Mouse (Mus musculus): ENCODE data around the gene Ddx17. TPM values are rescaled to one million over a fixed set of nuclear protein-coding genes. Genes with fewer than 3 reads are reported as not detected.
A peak's percentile ranks its signal among the peaks of the same experiment; 100 is the strongest.

The Ddx17 gene
- 76.5 and 77.2 TPM in 2 replicates for polyA plus RNA-seq (2016; fragmentation: Nextera tagmentation; extraction: Ambion mirVana)

DNA sequence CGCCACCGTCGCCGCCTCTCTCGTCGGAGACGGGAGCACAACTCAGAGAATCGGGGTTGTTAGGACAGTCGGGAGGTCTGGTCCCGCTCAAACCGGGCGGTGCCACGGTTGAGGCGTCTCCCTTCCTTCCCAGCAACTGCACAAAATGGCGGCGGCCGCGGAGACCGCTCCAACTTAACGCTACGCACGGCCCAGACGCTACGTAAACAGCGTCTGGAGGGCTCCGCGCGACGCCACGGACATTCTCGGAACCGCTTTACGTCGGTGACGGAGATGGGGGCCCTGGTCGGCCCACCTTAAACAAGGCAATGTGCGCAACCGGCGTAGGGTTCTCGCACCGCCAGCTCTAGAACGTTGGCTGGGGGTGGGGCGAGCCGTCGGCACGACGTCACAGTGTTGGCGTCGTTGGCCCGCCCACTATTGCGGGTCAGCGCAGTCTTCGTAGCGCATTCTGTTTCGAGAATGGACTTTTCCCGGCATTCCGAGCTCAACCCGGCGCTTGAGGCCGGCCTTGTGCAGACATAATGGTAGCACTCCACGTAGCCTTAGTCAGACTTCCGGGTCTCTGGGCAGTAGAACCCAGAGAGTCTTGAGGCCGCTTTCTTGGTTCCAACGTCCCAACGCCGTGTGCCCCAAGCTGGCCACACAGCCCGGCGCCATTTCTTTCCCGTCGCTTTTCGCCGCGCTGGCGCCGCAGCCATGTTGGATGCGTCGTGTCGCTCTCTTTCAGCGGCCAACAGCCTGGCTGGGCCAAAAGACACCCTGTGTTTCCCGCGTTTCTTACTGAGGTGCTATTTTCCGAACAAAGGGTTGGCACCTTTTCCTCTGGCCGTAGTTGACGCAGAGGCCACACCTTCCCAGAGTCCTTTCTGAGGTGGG lies at the start of gene Ddx17:
TSS of gene Ddx17 (minus strand) at position 332 of the 879 bp plus-strand sequence.
- peaks cover 22% of the 10 kb centered on the region for H3K4me1 ChIP-seq
- H3K9ac ChIP-seq, result peak within 1 kb of the TSS; percentile 89
- H3K27me3 ChIP-seq, result 0 out of 2 replicates have a peak, but pooled peaks cover 5% of the 10 kb centered on the region
- peak within 1 kb of the TSS; percentile 83 for H3K4me3 ChIP-seq
- H3K4me2 ChIP-seq (replicated peaks), result peak within 1 kb of the TSS; percentile 90
- H3K9me3 ChIP-seq (replicated peaks), result no peaks in the 10 kb centered on the region
- 2% methylated on average over 84 of the region's 84 CpGs for WGBS
- peak within 1 kb of the TSS; percentile 98 for H3K27ac ChIP-seq
- peaks cover 26% of the 10 kb centered on the region for H3K36me3 ChIP-seq
- peak; percentile 98 for ATAC-seq (ENCODE audit: low FRiP score)

DNA sequence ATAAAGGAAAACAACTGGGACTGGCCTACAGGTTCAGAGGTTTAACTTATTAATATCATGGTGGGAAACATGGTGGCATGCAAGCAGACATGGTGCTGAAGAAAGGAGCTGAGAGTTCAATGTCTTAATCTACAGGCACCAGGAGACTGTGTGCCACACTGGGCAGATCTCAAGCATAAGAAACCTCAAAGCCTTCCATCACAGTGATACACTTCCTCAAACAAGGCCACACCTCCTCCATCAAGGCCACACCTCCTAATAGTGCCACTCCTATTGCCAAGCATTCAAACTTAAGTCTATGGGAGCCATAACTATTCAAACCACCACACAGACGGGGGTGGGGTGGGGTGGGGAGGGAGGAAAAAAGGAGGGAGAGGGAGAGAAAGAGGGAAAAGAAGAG lies 35.0 kb upstream of the Ddx17 start:
- H3K9me3 ChIP-seq (replicated peaks), result no peaks in the 10 kb centered on the region
- 87% methylated on average over 1 of the region's 1 CpGs for WGBS
- no peaks in the 10 kb centered on the region for H3K4me1 ChIP-seq
- ATAC-seq (ENCODE audit: low FRiP score), result no peak
- H3K4me3 ChIP-seq, result no peak overlapping the region
- H3K4me2 ChIP-seq (replicated peaks), result no peak overlapping the region
- no peaks in the 10 kb centered on the region for H3K27me3 ChIP-seq
- H3K9ac ChIP-seq, result no peak overlapping the region
- no peaks in the 10 kb centered on the region for H3K36me3 ChIP-seq
- no peak overlapping the region for H3K27ac ChIP-seq

DNA sequence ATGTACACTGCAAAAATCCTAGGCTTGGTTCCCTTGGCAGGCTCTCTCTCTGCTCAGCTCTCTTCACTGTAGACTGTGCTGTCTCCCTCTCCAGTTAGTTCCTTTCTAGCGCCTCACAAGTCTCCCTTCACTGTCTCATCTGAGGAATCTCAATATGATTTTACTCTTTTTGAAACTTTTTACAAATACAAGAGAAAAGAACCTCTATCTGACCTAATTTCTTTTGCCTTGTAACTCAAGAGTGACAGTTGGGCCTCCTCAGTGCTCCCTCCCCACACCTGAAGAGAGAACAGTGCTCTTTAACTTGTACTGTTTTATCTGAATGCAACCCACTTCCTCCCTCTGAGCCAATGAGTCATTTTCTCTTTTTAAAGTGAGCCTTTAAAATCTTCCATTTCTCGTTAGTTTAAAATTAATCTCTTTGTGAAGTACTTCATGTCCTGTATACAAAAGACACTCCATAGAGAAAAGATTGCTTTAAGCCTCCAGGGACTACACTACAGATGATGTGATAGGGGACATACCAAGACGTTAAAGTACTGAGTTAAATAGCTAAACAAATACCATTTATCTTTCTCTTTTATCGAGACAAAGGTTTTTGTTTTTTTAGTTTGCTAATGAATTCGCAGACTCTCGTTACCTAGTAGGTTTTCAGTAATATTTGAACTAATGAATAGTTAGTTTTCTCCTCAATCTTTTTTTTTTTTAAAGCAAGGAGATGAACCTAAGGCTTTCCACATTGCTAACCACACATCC lies 31.3 kb upstream of the Ddx17 start:
- H3K4me3 ChIP-seq, result no peak overlapping the region
- no peaks in the 10 kb centered on the region for H3K27me3 ChIP-seq
- ATAC-seq (ENCODE audit: low FRiP score), result no peak
- H3K9ac ChIP-seq, result no peak overlapping the region
- H3K36me3 ChIP-seq, result no peaks in the 10 kb centered on the region
- no peaks in the 10 kb centered on the region for H3K4me1 ChIP-seq
- H3K9me3 ChIP-seq (replicated peaks), result no peaks in the 10 kb centered on the region
- WGBS, result 73% methylated on average over 6 of the region's 6 CpGs
- H3K27ac ChIP-seq, result no peak overlapping the region
- no peak overlapping the region for H3K4me2 ChIP-seq (replicated peaks)

DNA sequence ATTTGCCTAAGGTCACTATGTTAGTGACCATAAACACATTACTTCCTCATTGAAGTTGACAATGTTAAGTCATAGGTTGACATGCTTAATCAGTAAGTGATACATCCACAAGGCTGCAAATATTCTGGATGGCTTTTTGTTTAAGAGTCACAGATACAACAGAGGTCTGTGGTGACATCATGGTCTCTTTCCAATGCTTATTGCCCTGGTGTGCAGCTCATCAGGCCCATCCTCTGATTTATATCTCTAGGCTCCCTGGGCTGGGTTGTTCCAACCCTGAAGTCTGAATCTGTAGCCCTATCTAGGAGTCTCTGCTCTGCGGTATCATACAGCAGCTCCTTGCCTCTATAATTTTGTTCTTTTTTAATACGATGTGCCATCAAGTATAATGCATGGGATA lies 30.4 kb upstream of the Ddx17 start:
- 95% methylated on average over 2 of the region's 2 CpGs for WGBS
- no peak overlapping the region for H3K4me2 ChIP-seq (replicated peaks)
- H3K9me3 ChIP-seq (replicated peaks), result no peaks in the 10 kb centered on the region
- no peaks in the 10 kb centered on the region for H3K4me1 ChIP-seq
- ATAC-seq (ENCODE audit: low FRiP score), result no peak
- no peaks in the 10 kb centered on the region for H3K27me3 ChIP-seq
- no peaks in the 10 kb centered on the region for H3K36me3 ChIP-seq
- no peak overlapping the region for H3K4me3 ChIP-seq
- H3K9ac ChIP-seq, result no peak overlapping the region
- no peak overlapping the region for H3K27ac ChIP-seq

DNA sequence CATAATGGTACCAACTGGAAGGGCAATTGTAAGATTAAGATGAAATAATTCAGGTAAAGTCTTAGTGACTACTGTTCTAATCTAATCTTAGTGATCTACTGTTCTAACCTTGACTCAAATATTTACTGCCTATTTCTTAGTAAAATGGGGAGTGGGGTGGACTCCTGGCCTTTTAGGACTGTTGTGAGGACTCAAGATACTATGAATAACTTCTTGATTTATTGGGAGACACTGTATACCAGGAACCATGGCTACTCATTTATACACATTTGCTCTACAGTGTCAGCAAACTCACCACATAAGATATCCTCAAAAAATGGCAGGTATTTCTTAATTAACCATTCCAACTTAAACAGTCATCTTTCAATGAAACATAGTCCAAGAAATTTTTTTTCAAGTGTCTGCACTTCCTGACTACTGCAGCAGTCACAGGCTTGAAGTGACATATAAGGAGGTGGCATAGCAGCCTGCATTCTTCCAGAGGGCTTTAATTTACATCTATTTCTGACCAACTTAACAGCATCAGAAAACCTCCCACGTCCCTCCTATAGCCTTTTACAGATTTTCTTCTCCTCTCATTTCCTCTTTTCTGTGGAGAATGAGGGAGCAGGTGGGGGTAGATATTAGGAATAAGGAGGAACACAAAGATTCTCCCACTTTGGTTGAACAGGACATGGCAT lies 29.1 kb upstream of the Ddx17 start:
- Histone ChIP-seq H3K9me3 (replicated peaks) (no peaks in the 10 kb centered on the region), H3K4me2 (replicated peaks) (no peak overlapping the region), H3K4me1 (no peaks in the 10 kb centered on the region), H3K27ac (no peak overlapping the region), H3K36me3 (no peaks in the 10 kb centered on the region), H3K9ac (no peak overlapping the region), H3K4me3 (no peak overlapping the region), H3K27me3 (no peaks in the 10 kb centered on the region)
- no peak for ATAC-seq (ENCODE audit: low FRiP score)
- 56% methylated on average over 1 of the region's 1 CpGs for WGBS

DNA sequence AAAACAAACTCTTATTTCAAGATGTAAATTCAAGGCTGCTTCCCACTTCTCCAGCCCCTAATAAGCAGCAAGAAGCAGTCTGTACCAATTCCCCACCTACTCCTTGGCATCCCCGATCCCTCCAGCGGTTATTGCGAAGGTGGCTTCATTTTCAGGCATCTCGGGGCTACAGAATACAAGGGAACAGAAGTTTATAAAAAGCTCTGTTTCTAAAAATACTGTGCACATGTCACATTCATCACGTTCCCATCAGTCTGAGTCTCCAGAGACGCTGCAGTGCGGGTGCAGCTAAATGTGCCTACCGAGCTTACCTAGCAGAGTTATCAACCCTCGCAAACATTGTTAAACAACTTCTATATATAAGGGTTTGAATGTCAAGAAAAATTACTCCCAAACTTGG lies 15.9 kb upstream of the Ddx17 start:
- H3K36me3 ChIP-seq, result no peaks in the 10 kb centered on the region
- H3K4me3 ChIP-seq, result no peak overlapping the region
- H3K4me1 ChIP-seq, result no peaks in the 10 kb centered on the region
- no peaks in the 10 kb centered on the region for H3K27me3 ChIP-seq
- H3K4me2 ChIP-seq (replicated peaks), result no peak overlapping the region
- H3K9me3 ChIP-seq (replicated peaks), result no peaks in the 10 kb centered on the region
- no peak overlapping the region for H3K9ac ChIP-seq
- WGBS, result 87% methylated on average over 9 of the region's 9 CpGs
- H3K27ac ChIP-seq, result no peak overlapping the region
- ATAC-seq (ENCODE audit: low FRiP score), result no peak

DNA sequence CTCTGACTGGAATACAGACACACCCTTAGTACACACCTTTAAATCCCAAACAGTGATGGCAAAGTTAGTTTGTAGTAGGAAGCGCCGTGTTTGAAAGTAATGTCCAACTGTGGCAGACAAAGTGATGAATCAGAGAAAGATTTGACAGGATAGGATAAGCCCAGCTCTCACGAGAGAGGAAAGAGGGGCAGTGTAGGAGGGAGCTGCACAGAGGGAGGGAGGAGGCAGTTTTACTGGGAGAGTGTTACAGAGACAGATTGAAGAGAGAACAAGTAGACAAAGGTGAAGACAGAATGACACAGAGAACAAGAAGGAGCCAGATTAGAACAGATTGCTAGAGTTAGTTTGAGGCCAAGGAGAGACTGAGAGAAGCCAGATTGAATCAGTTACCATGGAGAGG lies 13.1 kb upstream of the Ddx17 start:
- Histone ChIP-seq H3K4me1 (no peaks in the 10 kb centered on the region), H3K9ac (no peak overlapping the region), H3K9me3 (replicated peaks) (no peaks in the 10 kb centered on the region), H3K27ac (no peak overlapping the region), H3K4me3 (no peak overlapping the region), H3K36me3 (no peaks in the 10 kb centered on the region), H3K27me3 (no peaks in the 10 kb centered on the region), H3K4me2 (replicated peaks) (no peak overlapping the region)
- 73% methylated on average over 3 of the region's 3 CpGs for WGBS
- ATAC-seq (ENCODE audit: low FRiP score), result no peak

DNA sequence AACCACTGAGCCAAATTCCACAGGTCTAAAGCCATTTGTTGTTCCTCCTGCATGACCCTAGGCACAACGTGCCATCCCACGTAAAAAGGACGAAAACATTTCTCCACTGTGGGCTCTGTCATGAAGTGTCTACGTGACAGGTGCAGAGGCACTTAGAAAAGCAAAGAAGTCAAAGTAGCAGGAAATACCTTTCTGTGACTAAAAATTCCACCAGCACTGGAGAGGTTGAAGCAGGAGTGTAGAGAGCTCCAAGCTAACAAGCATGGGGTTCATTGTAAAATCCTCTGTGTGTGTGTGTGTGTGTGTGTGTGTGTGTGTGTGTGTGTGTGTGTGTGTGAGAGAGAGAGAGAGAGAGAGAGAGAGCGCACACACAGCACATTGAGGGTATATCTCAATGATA lies 6.0 kb upstream of the Ddx17 start:
- no peaks in the 10 kb centered on the region for H3K4me1 ChIP-seq
- 74% methylated on average over 5 of the region's 5 CpGs for WGBS
- H3K36me3 ChIP-seq, result no peaks in the 10 kb centered on the region
- H3K4me2 ChIP-seq (replicated peaks), result no peak overlapping the region
- no peaks in the 10 kb centered on the region for H3K9me3 ChIP-seq (replicated peaks)
- no peak overlapping the region for H3K27ac ChIP-seq
- ATAC-seq (ENCODE audit: low FRiP score), result no peak
- H3K9ac ChIP-seq, result no peak overlapping the region
- peaks cover 8% of the 10 kb centered on the region; the same call in 1 of the 2 replicates for H3K27me3 ChIP-seq
- no peak overlapping the region for H3K4me3 ChIP-seq

DNA sequence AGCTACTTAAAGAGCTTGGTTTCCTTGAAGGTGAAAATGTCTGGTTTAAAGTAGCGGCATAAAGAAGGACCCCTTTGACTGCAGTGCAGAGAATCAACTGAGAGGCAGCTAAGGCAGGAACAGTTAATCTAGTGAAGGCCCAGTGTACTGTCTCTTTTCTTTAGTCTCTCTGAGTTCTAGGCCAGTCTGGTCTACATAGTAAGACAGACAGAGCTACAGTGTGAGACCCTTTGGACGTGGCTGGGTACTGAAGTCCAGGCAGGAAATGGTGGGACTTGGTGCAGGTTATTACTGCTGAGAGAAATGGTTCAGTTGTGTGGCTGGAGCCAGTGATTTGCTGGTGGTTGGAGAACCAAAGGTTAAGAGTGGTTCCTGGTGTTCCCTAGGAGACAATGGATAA lies 1.7 kb upstream of the Ddx17 start:
- no peaks in the 10 kb centered on the region for H3K9me3 ChIP-seq (replicated peaks)
- H3K27ac ChIP-seq, result no peak overlapping the region
- no peak overlapping the region for H3K9ac ChIP-seq
- peaks cover 22% of the 10 kb centered on the region for H3K4me1 ChIP-seq
- H3K27me3 ChIP-seq, result peaks cover 8% of the 10 kb centered on the region; the same call in 1 of the 2 replicates
- H3K4me2 ChIP-seq (replicated peaks), result no peak overlapping the region
- peaks cover 10% of the 10 kb centered on the region for H3K36me3 ChIP-seq
- ATAC-seq (ENCODE audit: low FRiP score), result no peak
- 97% methylated on average over 2 of the region's 2 CpGs for WGBS
- H3K4me3 ChIP-seq, result no peak overlapping the region

DNA sequence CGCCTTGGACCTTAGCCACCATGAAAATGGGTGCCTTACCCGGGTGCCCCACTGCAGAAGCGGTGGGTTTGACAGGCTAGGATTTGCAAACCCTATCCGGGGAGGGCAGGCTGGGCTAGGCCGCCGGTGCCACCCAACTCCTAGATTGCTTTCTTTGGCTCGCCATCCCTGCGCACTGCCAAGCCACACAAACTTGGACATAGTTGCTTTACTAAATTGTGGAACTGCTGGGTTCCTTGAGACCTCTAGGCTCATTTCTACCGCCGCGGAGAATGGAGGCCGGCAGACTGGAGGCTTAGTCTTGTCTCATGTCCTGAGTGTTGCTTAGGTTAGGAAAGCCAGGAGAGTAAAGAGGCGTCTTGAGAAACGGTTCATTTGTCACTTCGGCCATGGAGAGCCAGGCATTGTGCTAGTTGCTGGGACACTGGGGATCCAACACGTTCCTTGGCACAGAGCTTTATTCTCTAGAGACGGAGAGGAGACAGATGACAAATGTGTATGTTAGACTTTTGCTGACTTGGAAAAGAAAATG lies 814 bp upstream of the Ddx17 start:
- H3K27me3 ChIP-seq, result peaks cover 7% of the 10 kb centered on the region; the same call in 1 of the 2 replicates
- H3K4me2 ChIP-seq (replicated peaks), result peak overlapping the region; percentile 53
- peaks cover 19% of the 10 kb centered on the region for H3K36me3 ChIP-seq
- H3K9ac ChIP-seq, result peak overlapping the region; percentile 63
- H3K4me1 ChIP-seq, result peaks cover 22% of the 10 kb centered on the region
- no peaks in the 10 kb centered on the region for H3K9me3 ChIP-seq (replicated peaks)
- no peak; the same call in 1 of the 2 replicates for ATAC-seq (ENCODE audit: low FRiP score)
- 76% methylated on average over 17 of the region's 17 CpGs for WGBS
- peak overlapping the region; percentile 83 for H3K4me3 ChIP-seq
- H3K27ac ChIP-seq, result peak overlapping the region; percentile 98

DNA sequence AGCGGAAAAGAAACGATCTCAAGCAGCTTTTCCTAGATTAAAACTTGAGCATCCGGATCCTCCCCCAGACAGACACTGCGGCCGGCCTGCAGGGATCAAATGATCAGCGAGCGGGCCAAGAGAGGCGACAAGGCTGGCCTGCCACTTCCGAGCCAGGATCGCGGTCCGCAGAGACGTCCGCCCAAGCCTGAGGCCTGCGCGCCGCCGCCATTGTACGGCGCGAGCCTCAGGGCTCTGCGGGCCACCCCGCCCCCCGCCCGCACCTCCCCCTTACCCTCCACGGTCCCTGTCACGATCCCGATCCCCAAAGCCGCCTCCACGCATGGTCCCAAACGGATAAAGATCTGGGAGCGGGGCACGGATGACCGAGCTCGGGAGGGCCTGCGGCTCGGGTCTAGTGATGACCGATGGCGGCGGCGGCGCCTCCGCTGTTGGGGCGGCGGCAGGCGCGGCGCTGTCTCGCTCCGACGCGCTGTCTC lies 581 bp downstream of the Ddx17 start:
- peaks cover 33% of the 10 kb centered on the region for H3K36me3 ChIP-seq
- peak; percentile 80 for ATAC-seq (ENCODE audit: low FRiP score)
- H3K4me2 ChIP-seq (replicated peaks), result peak overlapping the region; percentile 90
- 0% methylated on average over 52 of the region's 52 CpGs for WGBS
- H3K9me3 ChIP-seq (replicated peaks), result no peaks in the 10 kb centered on the region
- 0 out of 2 replicates have a peak, but pooled peaks cover 5% of the 10 kb centered on the region for H3K27me3 ChIP-seq
- peak overlapping the region; percentile 83 for H3K4me3 ChIP-seq
- H3K9ac ChIP-seq, result peak overlapping the region; percentile 89
- H3K4me1 ChIP-seq, result peaks cover 22% of the 10 kb centered on the region
- H3K27ac ChIP-seq, result peak overlapping the region; percentile 98
